Mouse (Mus musculus) left cerebral cortex, adult 11 months (tissue): ENCODE results near the gene Gm20736.
"Not testable (repeated sequence)": the region's sequence is repeated elsewhere in the genome, so short reads cannot be mapped to it uniquely, and the experiment has no call there.

Experiments used
- DNase-seq: peaks from one replicate; pipeline ENCODE4 v3.0.0; 2022; ENCODE audit warnings: low spot score

The Gm20736 gene

GRCm38 (mm10) chrY:65377390-65377789 is at the start of gene Gm20736:
Gene Gm20736 (plus strand): TSS chrY:65377690.
- DNase-seq = not testable (repeated sequence)
